Mouse (Mus musculus) hindbrain, embryonic 14.5 days (tissue): ENCODE results near the gene Adcy7. TPM values are rescaled to one million over a fixed set of nuclear protein-coding genes. Genes with fewer than 3 reads are reported as not detected.

Experiments used
- ATAC-seq: fragments of 200-750 bp; cut with Nextera tagmentation; 2 replicates; pipeline ENCODE4 v1.8.0; 2017; ENCODE audit warnings: moderate number of reproducible peaks, mild to moderate bottlenecking, moderate TSS enrichment, moderate library complexity; ENCODE audit not compliant: low FRiP score
- DNase-seq: peaks from one replicate; pipeline ENCODE4 v3.0.0-alpha.2; 2015; ENCODE audit warnings: low spot score
- H3K27ac ChIP-seq: fragments of 300-500 bp; sonication (generic); 2 replicates; pipeline ENCODE4 v1.5.1; 2014; ENCODE audit warnings: mild to moderate bottlenecking, moderate library complexity
- H3K27me3 ChIP-seq: fragments of 300-500 bp; sonication (generic); 2 replicates; pipeline ENCODE4 v1.6.1; 2014; ENCODE audit warnings: mild to moderate bottlenecking, low read length, mixed read lengths; ENCODE audit not compliant: control insufficient read depth, insufficient read depth
- H3K36me3 ChIP-seq: fragments of 300-500 bp; sonication (generic); replicated peaks from 2 replicates; pipeline ENCODE4 v1.6.1; 2014; ENCODE audit not compliant: control insufficient read depth, insufficient read depth
- H3K4me1 ChIP-seq: fragments of 300-500 bp; sonication (generic); replicated peaks from 2 replicates; pipeline ENCODE4 v1.6.1; 2014; ENCODE audit warnings: antibody characterized with exemption, low read length, mixed read lengths; ENCODE audit not compliant: control insufficient read depth, insufficient read depth
- H3K4me2 ChIP-seq: fragments of 300-500 bp; sonication (generic); replicated peaks from 2 replicates; pipeline ENCODE4 v1.6.1; 2014; ENCODE audit warnings: mild to moderate bottlenecking, moderate library complexity
- H3K4me3 ChIP-seq: fragments of 300-500 bp; sonication (generic); replicated peaks from 2 replicates; pipeline ENCODE4 v1.5.1; 2014; ENCODE audit warnings: mild to moderate bottlenecking, low read length
- H3K9ac ChIP-seq: fragments of 300-500 bp; sonication (generic); 2 replicates; pipeline ENCODE4 v1.6.1; 2014
- H3K9me3 ChIP-seq: fragments of 300-500 bp; sonication (generic); 2 replicates; pipeline ENCODE4 v1.6.1; 2016; ENCODE audit warnings: low read length; ENCODE audit not compliant: control insufficient read depth
- WGBS: fragments of 180-500 bp; shearing (Covaris S2); extraction: QIAGEN DNeasy Blood & Tissue Kit; methylation state at CpG from one replicate; pipeline ENCODE4 v1.1.7; 2014; 5-methylcytosine and 5-hydroxymethylcytosine counted together
- polyA plus RNA-seq: library from polyadenylated mRNA; unstranded; fragments of >200 nt; fragmentation: Nextera tagmentation; extraction: Ambion mirVana; gene quantifications from 2 replicates; pipeline ENCODE4 v1.2.1, GENCODE M21; 2014

Adcy7 gene
- polyA plus RNA-seq, 1 experiment from 2014 or later = 4.9 TPM

DNA sequence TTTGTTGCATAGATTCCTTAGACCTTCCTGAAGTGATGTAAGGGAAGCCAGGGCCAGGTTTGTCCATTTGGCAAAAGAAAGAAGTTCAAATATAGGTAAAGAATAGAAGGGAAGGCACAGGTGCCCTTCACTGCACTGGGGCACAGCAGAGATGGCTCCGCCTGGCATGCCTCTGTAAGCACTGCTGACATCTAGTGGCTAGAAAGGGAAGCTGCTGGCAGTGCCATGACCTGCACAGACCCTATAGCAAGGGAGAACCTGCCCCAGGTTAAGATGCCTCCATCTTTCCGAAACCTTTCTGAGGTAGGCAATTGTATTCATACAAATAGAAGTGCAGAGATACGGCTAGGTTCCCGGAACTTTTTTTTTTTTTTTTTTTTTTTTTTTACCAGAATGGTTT lies 27.9 kb upstream of the Adcy7 start:
- no peak overlapping the region for H3K9ac ChIP-seq
- no peak overlapping the region for H3K27ac ChIP-seq
- 84% methylated on average over 4 of the region's 4 CpGs for WGBS
- DNase-seq (peak; percentile 52), ATAC-seq (no peak; the same call in 1 of the 2 replicates)
- no peaks in the 10 kb centered on the region for H3K27me3 ChIP-seq
- H3K4me2 ChIP-seq = no peak overlapping the region
- no peaks in the 10 kb centered on the region for H3K9me3 ChIP-seq
- no peak overlapping the region for H3K4me3 ChIP-seq
- H3K36me3 ChIP-seq = peaks cover 26% of the 10 kb centered on the region
- H3K4me1 ChIP-seq = no peaks in the 10 kb centered on the region

DNA sequence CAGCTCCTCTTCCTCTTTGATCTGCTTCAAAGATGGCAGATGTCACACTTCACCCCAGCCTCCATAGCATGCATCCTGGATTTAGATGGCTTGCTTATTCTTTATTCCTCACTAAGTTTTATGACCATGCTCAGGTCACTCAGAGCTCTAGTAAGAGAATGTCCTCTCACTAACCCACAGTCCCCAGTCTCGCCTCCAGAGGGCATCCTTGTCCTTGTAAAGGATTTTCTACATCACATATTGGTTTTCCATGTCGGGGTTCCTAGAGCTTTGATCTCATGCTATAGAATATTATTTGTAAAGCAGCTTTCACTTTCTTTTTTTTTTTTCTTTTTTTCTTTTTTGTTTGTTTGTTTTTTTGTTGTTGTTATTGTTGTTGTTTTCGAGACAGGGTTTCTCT lies 19.4 kb upstream of the Adcy7 start:
- 75% methylated on average over 3 of the region's 3 CpGs for WGBS

GRCm38 (mm10) chr8:88254957-88255356 lies 17.2 kb upstream of the Adcy7 start:
- no peak for ATAC-seq
- no peaks in the 10 kb centered on the region for H3K27me3 ChIP-seq
- H3K9me3 ChIP-seq = no peaks in the 10 kb centered on the region
- H3K36me3 ChIP-seq = peaks cover 62% of the 10 kb centered on the region
- H3K27ac ChIP-seq = no peak overlapping the region
- WGBS = 92% methylated on average over 7 of the region's 7 CpGs
- no peak overlapping the region for H3K4me3 ChIP-seq
- no peak overlapping the region for H3K4me2 ChIP-seq
- H3K4me1 ChIP-seq = no peaks in the 10 kb centered on the region
- H3K9ac ChIP-seq = no peak overlapping the region
- DNase-seq = no peak

More for the DNA sequence above, 19.4 kb upstream of the Adcy7 start:
- no peaks in the 10 kb centered on the region for H3K27me3 ChIP-seq
- DNase-seq = no peak
- ATAC-seq = no peak
- H3K4me1 ChIP-seq = no peaks in the 10 kb centered on the region
- H3K27ac ChIP-seq = no peak overlapping the region
- H3K9ac ChIP-seq = no peak overlapping the region
- no peaks in the 10 kb centered on the region for H3K9me3 ChIP-seq
- no peak overlapping the region for H3K4me2 ChIP-seq
- H3K36me3 ChIP-seq = peaks cover 69% of the 10 kb centered on the region
- no peak overlapping the region for H3K4me3 ChIP-seq

DNA sequence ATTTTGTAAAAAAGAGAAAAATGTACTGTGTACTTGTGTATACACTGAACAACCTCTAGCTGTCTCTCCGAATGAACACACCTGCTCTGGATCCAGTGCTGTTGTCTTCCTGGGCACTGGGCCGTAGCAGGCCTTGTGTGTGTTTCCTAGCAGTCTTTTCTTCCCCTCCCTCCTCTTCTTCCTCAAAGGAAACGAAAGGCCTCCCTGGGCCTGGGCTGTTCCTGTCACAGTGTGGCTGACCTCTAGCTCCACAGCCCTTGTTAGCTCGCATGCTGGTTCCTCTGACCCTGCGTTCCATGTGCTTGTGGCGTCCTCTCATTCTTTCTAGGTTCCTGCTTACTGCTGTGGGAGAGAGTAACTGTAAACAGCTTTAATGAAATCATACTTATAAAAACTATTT lies 14.2 kb upstream of the Adcy7 start:
- ATAC-seq = no peak
- no peak overlapping the region for H3K4me2 ChIP-seq
- H3K9ac ChIP-seq = no peak overlapping the region
- H3K36me3 ChIP-seq = peaks cover 42% of the 10 kb centered on the region
- H3K27me3 ChIP-seq = no peaks in the 10 kb centered on the region
- H3K27ac ChIP-seq = no peak overlapping the region
- H3K4me1 ChIP-seq = no peaks in the 10 kb centered on the region
- no peaks in the 10 kb centered on the region for H3K9me3 ChIP-seq
- DNase-seq = no peak
- WGBS = 30% methylated on average over 6 of the region's 6 CpGs
- H3K4me3 ChIP-seq = no peak overlapping the region

GRCm38 (mm10) chr8:88258544-88258943 lies 13.7 kb upstream of the Adcy7 start:
- no peak overlapping the region for H3K9ac ChIP-seq
- no peaks in the 10 kb centered on the region for H3K4me1 ChIP-seq
- DNase-seq (no peak), ATAC-seq (no peak)
- H3K4me2 ChIP-seq = no peak overlapping the region
- no peaks in the 10 kb centered on the region for H3K9me3 ChIP-seq
- peaks cover 42% of the 10 kb centered on the region for H3K36me3 ChIP-seq
- no peaks in the 10 kb centered on the region for H3K27me3 ChIP-seq
- no peak overlapping the region for H3K4me3 ChIP-seq
- WGBS = 62% methylated on average over 11 of the region's 11 CpGs
- no peak overlapping the region for H3K27ac ChIP-seq

- no peaks in the 10 kb centered on the region for H3K27me3 ChIP-seq
- H3K27ac ChIP-seq = no peak overlapping the region
- H3K36me3 ChIP-seq = peaks cover 27% of the 10 kb centered on the region
- H3K4me2 ChIP-seq = no peak overlapping the region
- no peak overlapping the region for H3K9ac ChIP-seq
- no peak overlapping the region for H3K4me3 ChIP-seq
- DNase-seq (no peak), ATAC-seq (no peak)
- H3K4me1 ChIP-seq = no peaks in the 10 kb centered on the region
- H3K9me3 ChIP-seq = no peaks in the 10 kb centered on the region
- WGBS = 95% methylated on average over 7 of the region's 7 CpGs
These were observed 11.7 kb upstream of the Adcy7 start for GRCm38 (mm10) chr8:88260466-88260980.

DNA sequence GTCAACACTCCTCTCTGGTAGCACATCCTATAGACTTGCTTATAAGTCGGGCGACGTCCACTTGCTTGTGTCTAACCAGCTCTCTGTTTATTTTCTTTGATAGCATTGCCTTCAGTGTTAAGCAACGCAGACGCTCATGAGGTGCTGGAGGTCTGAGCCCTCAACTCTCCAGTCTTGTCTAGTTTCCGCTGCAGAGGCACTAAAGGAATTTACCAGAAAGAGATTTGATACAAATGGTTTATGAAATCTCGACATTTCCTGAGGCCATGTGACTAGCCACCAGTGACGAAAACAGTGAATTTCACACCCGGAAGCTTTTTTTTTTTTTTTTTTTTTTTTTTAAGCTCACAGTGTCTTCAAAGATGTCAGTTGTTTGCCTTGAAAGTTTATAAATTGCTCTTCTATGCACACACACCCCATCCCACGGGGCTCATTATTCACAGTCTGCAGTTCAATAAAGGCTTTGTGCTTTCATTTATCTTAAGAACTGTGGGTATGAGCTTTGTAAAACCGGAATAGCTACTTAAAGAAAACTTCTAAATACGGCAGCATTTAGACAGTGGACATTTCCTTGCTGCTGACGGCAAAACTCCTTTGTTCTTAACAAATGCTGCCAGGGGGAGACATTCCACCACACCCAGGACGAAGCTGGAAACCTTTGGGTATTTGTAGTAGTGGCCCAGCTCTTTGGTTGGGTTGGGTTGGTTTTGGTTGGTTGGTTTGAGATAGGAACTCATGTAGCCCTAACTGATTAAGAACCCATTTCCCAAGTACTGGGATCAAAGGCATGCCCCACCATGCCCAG lies 9.2 kb upstream of the Adcy7 start:
- 46% methylated on average over 14 of the region's 14 CpGs for WGBS
- H3K4me2 ChIP-seq = no peak overlapping the region
- H3K4me1 ChIP-seq = no peaks in the 10 kb centered on the region
- H3K27me3 ChIP-seq = no peaks in the 10 kb centered on the region
- H3K36me3 ChIP-seq = peaks cover 9% of the 10 kb centered on the region; the same call in 1 of the 2 replicates
- no peaks in the 10 kb centered on the region for H3K9me3 ChIP-seq
- H3K4me3 ChIP-seq = no peak overlapping the region
- no peak for DNase-seq
- H3K27ac ChIP-seq = no peak overlapping the region
- ATAC-seq = no peak
- no peak overlapping the region for H3K9ac ChIP-seq

DNA sequence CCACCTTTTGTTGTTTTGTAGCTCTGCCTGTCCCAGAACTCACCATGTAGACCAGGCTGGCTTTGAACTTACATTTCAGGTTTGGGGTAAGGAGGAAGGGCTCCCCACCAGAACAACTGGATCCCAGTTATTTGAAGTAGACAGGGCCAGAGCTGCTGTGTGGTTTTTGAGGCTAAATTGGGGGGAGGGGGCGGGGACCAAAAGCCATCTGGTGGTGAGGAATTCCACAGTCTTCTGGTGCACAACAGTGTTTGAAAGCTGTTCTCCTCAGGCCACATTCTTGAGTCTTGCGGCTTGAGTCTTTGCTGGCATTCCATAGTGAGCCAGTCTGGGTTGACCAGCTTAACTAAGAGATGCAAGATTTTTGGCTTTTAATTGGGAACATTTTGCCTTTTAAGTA lies 6.7 kb upstream of the Adcy7 start:
- no peaks in the 10 kb centered on the region for H3K9me3 ChIP-seq
- WGBS = 15% methylated on average over 2 of the region's 2 CpGs
- no peak for ATAC-seq
- H3K4me1 ChIP-seq = no peaks in the 10 kb centered on the region
- no peak overlapping the region for H3K9ac ChIP-seq
- H3K36me3 ChIP-seq = no peaks in the 10 kb centered on the region
- no peak overlapping the region for H3K27ac ChIP-seq
- no peak overlapping the region for H3K4me3 ChIP-seq
- H3K27me3 ChIP-seq = no peaks in the 10 kb centered on the region
- DNase-seq = no peak
- H3K4me2 ChIP-seq = no peak overlapping the region

- no peak overlapping the region for H3K4me3 ChIP-seq
- WGBS = 55% methylated on average over 10 of the region's 10 CpGs
- H3K4me2 ChIP-seq = no peak overlapping the region
- H3K27me3 ChIP-seq = no peaks in the 10 kb centered on the region
- H3K9ac ChIP-seq = no peak overlapping the region
- H3K9me3 ChIP-seq = no peaks in the 10 kb centered on the region
- H3K27ac ChIP-seq = no peak overlapping the region
- H3K4me1 ChIP-seq = no peaks in the 10 kb centered on the region
- DNase-seq = peak; percentile 82
- H3K36me3 ChIP-seq = no peaks in the 10 kb centered on the region
- no peak for ATAC-seq
These were observed 5.9 kb upstream of the Adcy7 start for GRCm38 (mm10) chr8:88266170-88266800.
